Mouse (Mus musculus) urinary bladder, adult 2 months (tissue): ENCODE data around the gene Kcnq1. TPM values are rescaled to one million over a fixed set of nuclear protein-coding genes. Genes with fewer than 3 reads are reported as not detected.
A peak's percentile ranks its signal among the peaks of the same experiment; 100 is the strongest.

Experiments used
- DNase-seq: peaks from one replicate; pipeline ENCODE4 v3.0.0; 2022; ENCODE audit warnings: low spot score
- polyA plus RNA-seq: library from polyadenylated mRNA; depleted of rRNA; stranded (reverse); fragments of >200 nt; gene quantifications from 2 replicates; pipeline ENCODE4 v1.2.3, GENCODE M21; 2012

Gene Kcnq1
- polyA plus RNA-seq, 1 experiment, result 1.0 TPM

GRCm38 (mm10) chr7:143416406-143416805, 310.2 kb downstream of the Kcnq1 start:
- DNase-seq, result no peak

GRCm38 (mm10) chr7:143417875-143418274, 311.7 kb downstream of the Kcnq1 start:
- no peak for DNase-seq

GRCm38 (mm10) chr7:143419585-143420160, 313.5 kb downstream of the Kcnq1 start:
- DNase-seq, result no peak

GRCm38 (mm10) chr7:143428142-143428813, 322.1 kb downstream of the Kcnq1 start:
- DNase-seq, result no peak

- no peak for DNase-seq
Measured at GRCm38 (mm10) chr7:143428814-143429499, 322.8 kb downstream of the Kcnq1 start.

GRCm38 (mm10) chr7:143432631-143433030, 326.5 kb downstream of the Kcnq1 start:
- no peak for DNase-seq

- no peak for DNase-seq
Measured at GRCm38 (mm10) chr7:143433331-143433730, 327.2 kb downstream of the Kcnq1 start.

- no peak for DNase-seq
Measured at GRCm38 (mm10) chr7:143437231-143437893, 331.2 kb downstream of the Kcnq1 start.

GRCm38 (mm10) chr7:143437894-143438581, 331.9 kb downstream of the Kcnq1 start:
- DNase-seq, result no peak

GRCm38 (mm10) chr7:143438965-143439364, 332.8 kb downstream of the Kcnq1 start:
- no peak for DNase-seq

GRCm38 (mm10) chr7:143444580-143444954, 338.4 kb downstream of the Kcnq1 start:
- no peak for DNase-seq

- no peak for DNase-seq
Measured at GRCm38 (mm10) chr7:143444955-143445648, 338.9 kb downstream of the Kcnq1 start.

GRCm38 (mm10) chr7:143445651-143446460, 339.7 kb downstream of the Kcnq1 start:
- no peak for DNase-seq

GRCm38 (mm10) chr7:143447130-143447529, 341.0 kb downstream of the Kcnq1 start:
- no peak for DNase-seq

GRCm38 (mm10) chr7:143458963-143459331, 352.8 kb downstream of the Kcnq1 start:
- no peak for DNase-seq

- peak; percentile 41 for DNase-seq
Measured at GRCm38 (mm10) chr7:143459332-143460211, 353.4 kb downstream of the Kcnq1 start.

- DNase-seq, result no peak
Measured at GRCm38 (mm10) chr7:143460217-143460834, 354.2 kb downstream of the Kcnq1 start.

GRCm38 (mm10) chr7:143460874-143461273, 354.7 kb downstream of the Kcnq1 start, which contains the start of gene Cdkn1c:
Gene Cdkn1c, minus strand, starts transcription at chr7:143461050.
- peak; percentile 66 for DNase-seq

GRCm38 (mm10) chr7:143461294-143461870, 355.2 kb downstream of the Kcnq1 start:
- no peak for DNase-seq
